Mouse (Mus musculus): ENCODE measurements around the gene Atp2a1.

- TF ChIP-seq FLI1 (IDR thresholded peaks at IDR 0.05; ENCODE audit: low read length) (no peak), GATA1 (IDR thresholded peaks at IDR 0.05; ENCODE audit: borderline replicate concordance, low read length) (no peak)
Measured at GRCm38 (mm10) chr7:126504913-126505312, 42.0 kb upstream of the Atp2a1 start.

Measured in megakaryocyte, embryonic 14.5 days (primary cell).